Mouse (Mus musculus) ES-CJ7 (cell line): ENCODE data around the gene Reg1.
"Not testable (repeated sequence)": the region's sequence is repeated elsewhere in the genome, so short reads cannot be mapped to it uniquely, and the experiment has no call there.

Experiments used
- DNase-seq: peaks from one replicate; pipeline ENCODE4 v3.0.0; 2011; ENCODE audit warnings: low read depth, low spot score

Reg1 gene

DNA sequence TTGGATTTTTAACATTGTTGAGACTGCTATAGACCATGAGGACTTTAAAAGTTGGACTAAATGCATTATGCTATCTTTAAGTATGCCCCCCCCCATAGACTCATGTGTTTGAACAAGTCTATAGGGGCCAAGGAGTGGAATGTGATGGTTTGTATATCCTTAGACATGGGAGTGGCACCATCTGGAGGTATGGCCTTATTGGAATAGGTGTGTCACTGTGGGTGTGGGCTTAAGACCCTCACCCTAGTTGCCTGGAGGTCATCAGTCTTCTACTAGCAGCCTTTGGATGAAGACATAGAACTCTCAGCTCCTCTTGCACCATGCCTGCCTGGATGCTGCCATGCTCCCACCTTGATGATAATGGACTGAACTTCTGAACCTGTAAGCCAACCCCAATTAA, at the start of gene Reg1:
Gene Reg1, plus strand, starts transcription at position 301 of the 400 bp plus-strand sequence.
- DNase-seq, result not testable (repeated sequence)

DNA sequence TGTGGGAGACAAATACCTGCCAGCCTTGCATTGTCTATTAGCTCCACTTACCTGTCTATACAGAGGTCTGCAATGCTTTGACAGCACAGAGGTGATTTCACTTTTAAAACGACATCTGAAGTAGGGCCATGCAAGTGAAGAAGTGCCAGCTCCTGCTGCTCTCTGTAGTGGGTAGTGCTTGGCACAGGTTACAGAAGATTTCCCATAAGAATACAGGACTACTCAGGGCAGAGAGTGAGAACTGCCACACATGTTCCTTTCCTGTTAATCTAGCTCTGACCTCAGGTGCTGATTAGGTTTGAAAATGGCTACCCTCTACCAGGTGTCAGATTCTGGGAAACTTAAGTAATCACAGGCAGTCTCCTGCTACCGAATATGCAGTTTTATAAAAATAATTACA, 43.7 kb upstream of the Reg1 start, which contains the start of gene Reg3d:
Gene Reg3d, minus strand, starts transcription at position 101 of the 400 bp plus-strand sequence.
- DNase-seq, result no peak

DNA sequence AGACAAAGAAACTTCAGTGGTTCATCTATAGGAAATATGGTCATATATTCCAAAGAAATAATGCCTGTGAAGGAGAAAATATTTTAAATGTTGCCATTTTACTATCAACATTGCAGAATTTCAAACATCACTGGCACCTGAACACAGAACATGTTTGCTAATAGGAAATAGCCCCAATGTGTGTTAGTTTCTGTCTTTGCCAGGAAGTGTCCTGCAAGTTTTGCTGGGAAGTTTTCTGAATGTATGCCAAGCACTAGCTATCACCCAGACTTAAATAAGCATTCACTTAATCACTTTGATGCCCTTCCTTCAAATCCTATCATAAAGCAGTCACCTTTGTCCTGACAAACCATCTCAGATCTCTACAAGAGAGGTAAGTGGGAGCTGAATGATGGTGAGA, 42.1 kb upstream of the Reg1 start, which contains the start of gene Reg3a:
Gene Reg3a, plus strand, starts transcription at position 301 of the 400 bp plus-strand sequence.
- no peak for DNase-seq

DNA sequence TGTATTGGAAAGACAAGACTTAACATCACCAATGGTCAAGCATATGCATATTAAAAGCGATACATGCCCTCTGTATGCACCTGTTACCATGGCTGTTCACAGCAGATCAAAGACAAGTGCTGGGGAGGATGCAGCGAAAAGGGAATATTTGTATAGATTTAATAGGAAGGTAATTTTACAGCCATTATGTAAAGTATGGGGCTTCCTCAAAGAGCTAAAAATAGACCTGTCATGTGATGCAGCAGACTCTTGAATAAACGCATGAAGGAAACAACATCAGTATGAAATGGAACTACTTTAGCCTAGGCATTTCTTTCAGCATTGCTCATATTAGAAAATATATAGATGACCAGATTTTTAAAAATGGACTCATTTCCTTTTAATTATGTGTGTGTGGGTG, 36.9 kb upstream of the Reg1 start:
- DNase-seq, result no peak

DNA sequence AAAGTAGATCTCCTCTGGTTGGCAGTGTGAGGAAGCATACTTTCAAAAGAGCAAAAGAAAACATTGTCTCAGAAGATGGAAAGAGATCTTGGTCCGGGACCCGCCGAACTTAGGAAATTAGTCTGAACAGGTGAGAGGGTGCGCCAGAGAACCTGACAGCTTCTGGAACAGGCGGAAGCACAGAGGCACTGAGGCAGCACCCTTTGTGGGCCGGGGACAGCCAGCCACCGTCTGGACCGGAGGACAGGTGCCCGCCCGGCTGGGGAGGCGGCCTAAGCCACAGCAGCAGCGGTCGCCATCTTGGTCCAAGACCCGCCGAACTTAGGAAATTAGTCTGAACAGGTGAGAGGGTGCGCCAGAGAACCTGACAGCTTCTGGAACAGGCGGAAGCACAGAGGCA, 27.2 kb upstream of the Reg1 start, which contains the start of gene Reg2:
Gene Reg2, plus strand, starts transcription at position 301 of the 400 bp plus-strand sequence.
- not testable (repeated sequence) for DNase-seq

DNA sequence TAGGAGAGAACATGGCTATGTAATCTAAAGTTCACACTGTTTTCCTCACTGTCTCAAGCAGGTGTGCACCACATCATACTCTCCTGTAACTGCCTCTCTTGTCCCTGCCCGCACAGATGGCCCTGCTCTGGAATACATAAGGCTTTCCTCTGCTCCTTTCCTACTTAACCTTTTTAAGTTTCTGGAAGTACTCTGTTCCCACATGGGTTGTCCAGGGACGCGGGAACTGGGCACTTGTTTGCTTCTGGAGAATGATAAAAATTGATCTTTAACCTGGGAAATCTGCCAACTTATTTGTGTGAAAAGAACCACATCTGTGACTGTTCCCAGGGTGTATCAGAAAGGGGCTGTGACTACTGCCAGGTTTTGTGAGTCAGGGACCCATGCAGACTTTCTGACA, 3.0 kb downstream of the Reg1 start:
- no peak for DNase-seq

DNA sequence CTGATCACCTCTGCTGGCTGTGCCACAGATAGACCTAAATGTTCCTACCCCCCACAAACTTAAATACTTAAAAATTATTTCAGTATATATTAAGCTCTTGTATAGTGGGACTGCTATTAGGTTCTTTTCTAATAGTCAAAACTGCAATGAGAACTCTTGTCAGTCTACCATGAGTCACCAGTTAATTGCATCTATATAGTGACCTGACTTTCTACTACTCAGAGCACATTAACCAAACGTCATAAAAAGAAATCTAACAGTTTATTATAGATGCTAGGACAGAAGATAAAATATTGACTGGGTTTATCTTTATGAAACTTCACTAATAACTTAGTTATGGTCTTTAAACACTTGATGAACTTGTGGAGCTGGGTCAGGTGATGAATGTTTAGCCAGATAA, 24.7 kb downstream of the Reg1 start:
- no peak for DNase-seq

DNA sequence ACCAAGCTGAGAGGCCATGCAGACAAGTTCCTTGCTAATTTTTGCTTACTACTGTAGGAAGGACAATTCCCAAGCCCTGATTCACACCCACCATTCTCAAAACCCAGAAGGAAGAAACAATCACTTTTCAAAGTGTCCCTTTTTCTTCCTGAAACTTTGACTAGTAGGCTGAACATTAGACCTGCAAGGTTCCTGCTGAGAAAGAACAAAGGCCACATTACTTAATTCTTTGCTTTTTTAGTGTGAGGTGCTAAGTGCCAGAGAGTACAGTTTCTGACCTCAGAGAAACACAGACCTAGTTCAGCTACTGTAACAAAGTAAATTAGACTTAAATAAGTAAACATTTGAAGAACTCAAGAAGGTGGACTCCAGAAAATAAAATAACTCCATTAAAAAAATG, 25.9 kb downstream of the Reg1 start:
- DNase-seq, result no peak

DNA sequence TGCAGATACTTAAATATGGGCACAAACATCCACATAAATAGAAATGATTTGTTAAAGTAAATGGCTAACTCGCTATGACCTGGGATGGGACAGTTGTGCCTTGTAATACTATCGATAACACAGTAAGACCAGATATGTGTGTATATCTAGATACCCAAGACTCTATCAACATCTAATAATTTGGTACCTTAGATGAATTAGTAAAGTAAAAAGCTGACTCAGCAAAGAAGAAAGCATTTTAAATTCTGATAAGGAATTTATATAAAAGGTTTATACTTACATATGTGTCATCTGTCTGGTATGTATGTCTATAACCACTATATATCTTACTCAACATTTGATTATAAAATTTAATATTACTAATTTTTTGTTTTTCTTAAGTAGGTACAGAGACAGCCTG, 30.3 kb downstream of the Reg1 start:
- DNase-seq, result no peak

DNA sequence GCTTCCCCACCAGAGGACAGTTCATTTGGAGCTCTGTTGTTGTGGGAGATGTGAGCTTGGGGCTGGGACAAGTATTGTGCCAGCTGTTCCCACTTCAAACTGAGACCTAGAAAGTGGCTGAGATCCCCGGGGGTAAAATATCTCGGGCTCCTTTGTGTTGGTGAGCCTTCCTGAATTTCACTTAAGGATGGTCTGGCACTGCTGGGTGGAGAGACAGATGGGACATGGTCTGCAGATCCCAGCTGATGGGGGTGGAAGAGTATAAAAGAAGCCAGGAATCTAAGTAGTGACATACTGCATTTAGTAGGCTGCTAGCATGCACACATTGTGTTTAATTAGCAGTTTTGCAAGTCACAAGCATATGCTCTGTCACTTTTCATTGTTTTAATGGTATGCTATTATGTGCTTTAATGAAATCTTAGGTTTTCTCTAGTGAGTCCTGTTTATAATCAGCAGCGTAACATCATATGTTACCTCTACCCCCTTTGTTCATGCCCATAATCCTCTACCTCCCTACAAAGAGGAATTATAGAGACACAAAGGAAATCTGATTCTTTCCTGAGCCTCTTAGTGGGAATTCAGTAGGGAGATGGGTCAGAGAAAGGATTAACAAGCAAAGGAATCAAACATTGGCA, 37.8 kb downstream of the Reg1 start:
- no peak for DNase-seq

DNA sequence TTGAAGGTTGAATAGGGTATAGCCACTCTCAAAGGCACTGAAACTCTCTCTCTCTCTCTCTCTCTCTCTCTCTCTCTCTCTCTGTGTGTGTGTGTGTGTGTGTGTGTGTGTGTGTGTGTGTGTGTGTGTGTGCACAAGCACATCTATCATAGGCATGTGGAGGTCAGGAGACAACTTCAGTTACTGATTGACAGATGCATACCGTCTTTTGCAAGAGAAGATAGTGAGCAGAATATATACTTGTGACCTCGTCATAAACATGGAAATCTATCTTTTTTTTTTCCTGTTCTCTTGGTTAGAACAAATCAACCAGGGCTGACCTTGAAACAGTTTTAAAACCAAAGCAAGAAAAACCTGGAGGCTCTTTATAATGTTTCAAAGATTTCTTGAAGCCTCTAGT, 39.8 kb downstream of the Reg1 start:
- DNase-seq, result no peak

DNA sequence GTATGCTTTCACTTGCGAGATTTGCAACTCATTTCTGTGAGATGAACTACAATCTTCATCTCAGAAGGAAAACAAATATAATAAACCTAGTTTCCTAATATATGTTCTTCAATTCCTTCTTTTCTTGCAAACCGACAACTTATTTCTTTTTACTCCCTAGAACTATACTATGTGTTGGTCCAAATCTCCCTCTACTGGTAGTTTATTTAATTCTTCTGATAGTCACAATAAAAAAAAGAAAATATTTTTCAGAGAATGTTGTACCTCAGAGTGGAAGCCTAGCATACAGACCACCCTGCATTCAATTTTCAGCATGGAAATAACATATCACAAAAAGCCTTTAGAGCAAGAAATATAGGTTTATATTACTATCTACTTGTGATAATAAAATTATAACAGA, 40.8 kb downstream of the Reg1 start:
- DNase-seq, result no peak

DNA sequence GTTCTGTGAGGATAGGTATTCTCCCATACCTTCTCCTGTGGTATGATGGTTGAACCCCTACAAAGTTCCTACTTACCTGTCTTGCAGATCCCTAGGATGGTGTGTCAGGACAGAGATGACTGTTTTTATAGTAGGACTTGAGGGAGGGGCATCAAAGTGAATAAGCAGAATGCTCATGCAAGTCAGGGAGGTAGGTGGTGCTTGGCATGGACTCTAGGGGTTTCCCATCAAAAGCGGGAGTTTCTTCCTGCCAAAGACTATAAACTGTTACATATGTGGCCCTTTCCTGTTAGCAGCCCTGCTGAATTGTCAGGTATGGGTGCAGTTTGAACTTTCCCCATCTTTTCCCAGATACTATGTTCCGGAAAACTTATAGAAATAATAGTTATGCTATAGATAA, 46.3 kb downstream of the Reg1 start, which contains the start of gene Reg3g:
Gene Reg3g, minus strand, starts transcription at position 101 of the 400 bp plus-strand sequence.
- DNase-seq, result no peak

DNA sequence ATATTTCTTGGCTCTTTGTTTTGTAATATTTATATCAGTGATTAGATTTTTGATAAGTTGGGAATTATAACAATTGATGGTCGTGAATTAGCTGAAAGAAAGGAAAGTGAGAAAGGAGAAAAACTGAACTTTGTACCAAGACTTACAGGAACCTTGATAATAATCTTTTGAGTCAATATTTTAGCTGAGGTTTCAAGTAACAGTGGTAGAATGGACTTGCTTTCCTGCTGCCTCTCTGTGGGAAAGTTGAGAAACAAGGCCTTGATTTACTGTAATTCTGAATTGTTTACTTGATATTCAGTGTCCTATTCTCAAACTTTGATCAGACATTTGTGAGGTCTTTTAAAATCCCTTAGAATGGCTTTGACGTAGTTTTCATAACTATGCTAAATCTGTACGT, 46.8 kb downstream of the Reg1 start:
- no peak for DNase-seq
